Mouse (Mus musculus) B cell, adult 67 days (primary cell): Measurements from ENCODE around the gene Itgb6. TPM values are rescaled to one million over a fixed set of nuclear protein-coding genes. Genes with fewer than 3 reads are reported as not detected.

Experiments
- total RNA-seq, 2 experiments: library from RNA; stranded (reverse); gene quantifications; 4 replicates each; pipeline ENCODE4 v1.2.4; 2023

Itgb6 gene
- total RNA-seq, result not detected

DNA sequence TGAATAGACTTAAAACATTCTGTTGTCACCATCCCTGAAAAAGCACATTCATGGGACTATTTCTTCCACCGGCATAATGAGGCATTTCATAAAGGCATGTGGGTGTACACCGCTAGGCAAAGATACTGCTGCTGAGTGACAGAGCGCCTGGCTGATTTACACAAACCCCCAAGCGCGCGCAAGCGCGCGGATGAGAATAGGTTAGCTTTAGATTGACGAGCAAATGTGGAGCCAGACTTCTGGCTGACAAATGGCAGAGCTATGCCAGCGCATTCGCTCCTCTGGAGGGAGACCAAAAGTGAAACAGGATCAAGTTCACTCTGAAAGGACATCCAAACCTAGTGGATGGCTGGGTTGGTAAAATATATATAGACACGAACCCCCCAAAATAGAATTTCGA lies at the start of gene Itgb6:
Gene Itgb6, minus strand, starts transcription at position 130 of the 400 bp plus-strand sequence.

DNA sequence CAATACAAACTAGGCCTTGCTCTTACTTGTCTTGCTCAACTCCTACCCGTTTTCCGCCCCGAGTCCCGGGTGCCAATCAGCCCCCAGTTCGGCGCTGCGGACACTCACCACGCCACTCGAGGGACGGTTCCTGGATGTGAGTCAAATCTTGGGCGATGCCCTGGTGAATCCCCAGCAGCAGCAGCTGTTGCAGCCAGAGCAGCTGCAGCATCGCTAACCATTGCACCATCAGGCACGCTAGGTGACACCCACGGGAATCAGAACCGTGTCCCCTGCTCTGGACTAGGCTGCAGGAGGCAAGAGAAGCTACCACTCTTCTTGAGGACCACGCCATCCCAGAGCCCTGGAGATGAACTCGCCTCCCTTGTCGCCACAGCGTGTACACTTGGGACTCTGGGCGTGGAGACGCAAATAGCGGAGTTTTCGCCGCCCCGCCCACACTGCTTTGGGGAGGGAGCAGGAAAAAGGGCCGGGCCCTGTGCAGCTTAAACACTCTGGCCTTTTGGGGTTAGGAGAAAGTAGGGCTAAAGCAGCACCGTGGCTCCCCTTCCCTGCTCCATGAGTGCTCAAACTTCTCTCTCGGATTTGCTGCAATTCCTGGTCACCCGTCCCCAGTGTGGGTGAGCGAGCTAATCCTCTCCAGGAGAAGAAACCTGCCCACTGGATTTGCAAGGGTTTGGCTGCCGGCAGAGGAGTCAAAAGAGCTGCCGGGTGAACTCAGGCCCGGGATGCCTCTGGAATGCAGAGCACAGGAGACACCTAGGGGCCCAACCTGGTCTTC lies 169.4 kb downstream of the Itgb6 start, which contains the start of gene Pla2r1:
Gene Pla2r1, minus strand, starts transcription at position 407 of the 781 bp plus-strand sequence.

Other genes starting within 250 kb of the Itgb6 start
- not detected for gene Pla2r1, start 169.3 kb downstream of the Itgb6 start, total RNA-seq
- gene Rbms1, start 240.5 kb upstream of the Itgb6 start, total RNA-seq, result 10 to 100 TPM; 70.7 to 73.1 TPM